Mouse (Mus musculus): ENCODE measurements around the gene Tgfbr3.

Gene Tgfbr3

DNA sequence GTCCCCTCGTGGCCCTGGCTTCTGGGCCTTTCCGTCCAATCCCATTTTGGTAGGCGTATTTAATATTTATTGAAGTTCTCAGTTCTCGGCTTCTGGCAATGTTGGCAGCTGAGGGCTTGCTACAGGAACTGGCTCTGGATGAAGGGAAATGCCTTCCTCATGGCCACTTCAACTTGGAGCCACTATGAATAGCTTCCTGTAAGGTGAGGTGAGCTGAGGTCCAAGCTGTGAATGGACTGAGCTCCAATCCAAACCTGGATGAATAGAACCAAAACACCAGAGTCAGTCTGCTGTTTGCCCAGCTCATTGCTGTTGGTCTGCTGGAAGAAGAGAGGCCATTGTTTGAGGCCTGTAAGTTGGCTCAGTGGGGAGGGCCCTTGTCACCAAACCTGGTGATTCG lies 203.3 kb downstream of the Tgfbr3 start:
- no peak for DNase-seq (ENCODE audit: low spot score in 2 of 2)

DNA sequence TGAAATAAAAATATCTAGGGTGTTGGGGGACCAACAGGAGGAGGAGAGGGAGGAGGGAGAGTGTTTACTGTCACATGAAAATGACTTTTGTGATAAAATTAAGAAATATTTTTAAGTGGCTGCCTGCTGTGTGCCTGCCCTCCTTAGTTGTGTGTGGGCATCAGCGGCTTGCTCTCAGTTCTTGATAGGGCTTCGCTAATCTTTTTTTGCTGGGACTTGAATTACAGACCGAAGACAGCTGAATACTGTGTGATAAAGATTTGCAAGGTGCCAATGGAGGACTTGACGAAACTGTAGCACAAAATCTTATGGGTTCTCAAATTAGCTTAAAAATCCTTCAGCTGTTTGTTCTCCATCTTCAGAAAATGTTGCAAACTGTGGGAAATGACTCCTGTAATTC lies 205.0 kb downstream of the Tgfbr3 start:
- DNase-seq (ENCODE audit: low spot score in 2 of 2), result no peak

DNA sequence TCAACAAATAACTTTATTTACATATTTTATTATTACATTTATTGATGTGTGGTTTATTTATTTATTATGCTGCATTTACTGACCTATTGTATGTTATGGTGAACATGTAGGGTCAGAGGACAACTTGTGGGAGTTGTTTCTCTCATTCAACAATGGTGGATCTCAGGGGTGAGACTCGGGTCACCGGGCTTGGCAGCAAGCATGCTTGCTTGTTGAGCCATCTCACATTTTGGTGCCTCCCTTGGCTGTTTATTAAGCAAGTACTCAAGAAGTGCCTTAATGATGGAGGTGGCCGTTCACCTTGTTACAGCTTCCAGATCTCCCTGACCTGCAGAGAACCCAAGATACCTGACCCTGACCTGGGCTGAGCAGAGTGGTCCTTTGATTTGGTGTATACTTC lies 207.4 kb downstream of the Tgfbr3 start:
- DNase-seq (ENCODE audit: low spot score in 2 of 2), result no peak

DNA sequence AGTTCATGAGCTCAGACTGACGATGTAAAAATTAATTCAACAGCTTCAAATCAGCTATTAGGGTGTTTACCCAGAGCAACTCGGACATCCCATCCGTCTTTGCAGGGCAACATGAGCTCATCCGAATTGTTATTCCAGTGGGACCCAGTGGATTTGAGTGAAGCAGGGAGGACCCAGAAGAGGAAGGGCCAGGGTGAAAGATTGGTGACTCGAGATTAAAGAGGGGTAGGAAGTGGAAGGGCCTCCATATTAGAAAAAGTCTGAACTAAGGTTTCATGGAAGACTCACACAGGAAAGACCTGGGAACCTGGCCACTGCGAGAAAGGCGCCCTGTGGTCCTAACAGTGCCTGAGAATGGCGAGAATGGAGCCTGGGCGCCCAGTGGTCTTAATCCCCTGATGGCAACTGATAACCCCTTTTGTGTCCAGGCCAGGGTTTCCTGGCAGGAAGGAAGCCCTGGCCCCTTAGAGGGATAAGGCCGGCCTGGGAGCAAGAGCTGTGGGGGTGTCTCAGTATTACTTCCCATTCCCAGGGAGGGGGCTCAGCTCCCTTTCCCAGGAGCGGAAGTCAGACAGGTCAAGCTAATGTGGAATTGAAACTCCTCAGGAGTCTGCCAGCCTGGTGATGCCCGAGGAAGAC lies 208.3 kb downstream of the Tgfbr3 start:
- no peak for DNase-seq (ENCODE audit: low spot score in 2 of 2)

DNA sequence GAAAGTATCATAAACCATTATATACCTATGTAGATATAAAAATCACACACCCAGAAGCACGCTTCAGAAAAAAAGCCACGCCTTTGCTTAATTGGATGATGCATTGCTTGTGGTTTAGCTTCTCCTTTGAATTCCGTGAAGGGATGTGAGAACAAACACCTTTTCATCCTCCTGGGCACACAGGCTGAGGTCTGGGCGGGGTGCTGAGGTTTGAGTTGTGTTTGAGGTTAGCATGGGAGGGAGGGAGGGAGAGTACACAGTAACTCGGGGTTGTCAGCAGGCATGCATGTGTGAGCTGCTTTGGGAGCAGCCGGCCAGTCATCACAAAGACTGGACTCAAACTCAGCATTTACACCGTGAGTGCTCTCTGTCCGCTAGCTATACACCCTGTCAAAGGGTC lies 209.5 kb downstream of the Tgfbr3 start:
- peak; percentile 43 to 50 for DNase-seq (ENCODE audit: low spot score in 2 of 2)

DNA sequence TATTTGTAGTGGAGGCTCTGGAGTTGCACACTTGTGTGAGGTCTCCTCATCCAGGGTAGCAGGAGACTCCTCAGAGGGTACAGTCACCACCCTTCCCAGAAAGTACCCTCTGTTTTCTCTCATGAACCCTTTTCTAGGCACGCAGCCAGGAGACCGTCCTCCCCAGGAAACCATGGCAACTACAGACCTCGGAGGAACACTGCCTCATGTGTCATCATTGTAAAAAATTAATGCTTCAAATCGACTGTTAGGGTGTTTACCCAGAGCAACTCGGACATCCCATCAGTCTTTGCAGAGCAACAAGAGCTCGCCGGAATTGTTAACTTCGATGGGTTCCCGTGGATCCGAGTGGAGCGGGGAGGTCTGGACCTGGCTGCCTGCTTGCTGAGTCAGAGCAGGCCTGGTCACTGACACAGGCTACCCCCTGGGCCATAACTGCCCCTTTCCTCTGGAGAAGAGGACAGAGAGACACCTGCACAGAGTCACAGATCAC lies 210.2 kb downstream of the Tgfbr3 start:
- DNase-seq (ENCODE audit: low spot score in 2 of 2), result no peak

DNA sequence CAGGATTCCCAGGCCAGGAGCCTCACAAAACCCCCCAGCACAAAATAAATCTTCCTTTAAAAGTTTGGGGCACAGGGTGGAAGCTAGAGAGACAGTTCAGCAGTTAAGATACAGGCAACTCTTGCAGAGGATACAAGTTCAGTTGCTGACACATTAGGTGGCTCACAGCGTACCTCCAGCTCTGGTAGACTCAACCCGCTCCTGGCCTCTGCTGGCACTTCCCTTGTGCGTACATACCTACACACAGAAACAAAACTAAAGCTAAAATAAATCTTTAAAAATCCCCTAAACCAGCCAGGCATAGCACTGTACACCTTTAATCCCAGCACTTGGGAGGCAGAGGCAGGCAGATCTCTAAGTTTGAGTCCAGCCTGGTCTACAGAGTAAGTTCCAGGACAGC lies 211.1 kb downstream of the Tgfbr3 start:
- no peak for DNase-seq (ENCODE audit: low spot score in 2 of 2)

DNA sequence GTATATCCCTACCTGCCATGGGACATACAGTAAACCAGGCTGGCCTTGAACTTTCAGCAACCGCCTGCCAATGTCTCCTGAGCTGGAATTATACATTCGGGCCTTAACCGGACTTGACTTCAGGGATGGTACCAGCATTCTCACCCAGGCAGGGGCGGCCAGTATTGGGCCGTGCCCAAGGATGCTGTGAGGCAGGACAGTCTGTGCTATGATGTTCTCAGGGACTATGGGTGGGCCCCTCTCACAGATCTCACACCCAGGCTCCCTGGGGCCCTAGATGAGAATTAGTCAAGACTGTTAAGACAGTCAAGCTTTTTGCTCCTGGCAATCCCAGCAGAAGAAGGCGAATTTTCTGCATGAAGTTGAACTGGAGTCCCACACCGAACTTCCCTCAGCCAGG lies 211.5 kb downstream of the Tgfbr3 start:
- no peak for DNase-seq (ENCODE audit: low spot score in 2 of 2)

DNA sequence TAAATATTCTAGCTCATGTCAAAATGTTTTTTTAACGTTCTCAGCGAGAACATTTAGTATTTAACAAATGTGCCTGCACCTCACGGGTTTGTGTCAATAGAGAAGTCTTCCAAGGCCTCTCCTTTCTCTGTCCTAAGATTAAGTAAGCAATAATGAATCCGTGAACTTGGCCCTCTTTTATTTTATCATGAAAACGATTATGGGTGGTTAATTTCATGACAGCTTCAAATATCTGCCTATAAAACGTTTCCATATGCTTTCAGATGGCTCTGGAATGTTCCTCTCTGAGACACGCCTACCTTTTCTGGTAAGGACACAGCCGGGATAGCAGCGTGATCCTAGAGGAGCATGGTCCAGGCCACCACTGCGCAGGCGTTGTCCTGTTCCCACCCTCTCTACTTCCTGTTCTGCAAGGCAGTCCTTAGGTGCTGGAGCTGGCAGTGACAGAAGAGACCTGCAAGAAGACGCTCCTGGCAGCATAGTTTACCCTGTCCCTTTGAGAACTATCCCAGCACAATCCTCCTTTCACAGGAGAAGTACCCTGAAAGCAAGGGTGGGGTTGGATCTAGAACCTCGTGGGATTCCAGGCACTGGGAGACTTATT lies 214.3 kb downstream of the Tgfbr3 start:
- no peak for DNase-seq (ENCODE audit: low spot score in 2 of 2)

DNA sequence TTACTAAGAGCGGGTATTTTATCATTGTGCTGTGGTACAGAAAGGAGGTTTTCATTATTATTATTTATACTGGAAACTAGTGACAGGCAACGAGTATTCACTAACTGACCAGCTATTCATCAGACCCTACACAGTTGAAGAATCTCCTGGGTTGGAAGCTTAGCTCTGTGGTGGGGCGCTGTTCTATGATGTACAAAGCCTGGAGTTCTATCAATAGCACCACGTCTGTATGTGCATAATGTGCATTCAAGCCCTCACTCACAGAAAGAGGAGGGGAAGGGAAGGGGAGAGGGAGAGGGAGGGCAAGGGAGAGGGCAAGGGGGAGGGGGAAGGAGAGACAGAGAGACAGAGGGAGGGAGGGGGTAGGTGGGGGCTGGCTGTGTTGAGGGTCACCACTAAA lies 215.1 kb downstream of the Tgfbr3 start:
- no peak for DNase-seq (ENCODE audit: low spot score in 2 of 2)

DNA sequence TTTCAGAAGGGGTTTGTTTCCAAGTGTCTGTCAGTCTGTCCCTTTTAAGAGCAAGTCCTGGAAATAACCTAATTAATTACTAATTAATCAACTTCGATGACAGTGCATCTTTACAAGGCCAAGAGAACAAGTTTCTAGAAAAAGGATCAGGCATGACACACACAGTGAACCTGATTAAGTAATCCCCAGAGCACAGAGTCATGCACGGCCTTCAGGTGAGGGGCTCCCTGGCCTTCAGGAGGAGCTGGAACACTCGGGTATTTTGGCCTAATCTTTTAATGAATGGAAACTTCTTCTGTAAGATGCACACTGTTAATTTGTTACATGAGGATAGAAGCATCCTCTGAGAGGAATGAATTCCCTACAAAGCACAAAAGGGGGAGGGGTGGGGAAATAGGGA lies 215.9 kb downstream of the Tgfbr3 start:
- no peak for DNase-seq (ENCODE audit: low spot score in 2 of 2)

DNA sequence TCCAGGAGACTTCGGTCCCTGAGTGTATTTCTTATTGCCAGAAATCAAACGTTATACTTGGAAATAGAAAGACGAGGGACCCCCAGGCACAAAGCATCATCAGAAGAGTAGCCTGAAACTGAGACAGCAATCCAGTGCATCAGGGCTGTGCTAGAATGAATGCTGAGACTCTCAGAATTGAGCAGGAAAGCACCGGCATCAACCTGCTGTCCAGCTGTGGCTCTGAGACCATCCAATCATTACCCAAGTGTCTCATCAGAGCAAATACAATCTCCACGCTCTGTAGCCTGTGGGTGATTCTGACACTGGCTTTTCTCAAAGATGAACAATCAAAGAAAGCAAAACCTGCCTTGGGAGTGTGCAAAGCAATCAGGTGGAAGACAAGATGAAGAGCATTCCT lies 221.3 kb downstream of the Tgfbr3 start:
- no peak for DNase-seq (ENCODE audit: low spot score in 2 of 2)

DNA sequence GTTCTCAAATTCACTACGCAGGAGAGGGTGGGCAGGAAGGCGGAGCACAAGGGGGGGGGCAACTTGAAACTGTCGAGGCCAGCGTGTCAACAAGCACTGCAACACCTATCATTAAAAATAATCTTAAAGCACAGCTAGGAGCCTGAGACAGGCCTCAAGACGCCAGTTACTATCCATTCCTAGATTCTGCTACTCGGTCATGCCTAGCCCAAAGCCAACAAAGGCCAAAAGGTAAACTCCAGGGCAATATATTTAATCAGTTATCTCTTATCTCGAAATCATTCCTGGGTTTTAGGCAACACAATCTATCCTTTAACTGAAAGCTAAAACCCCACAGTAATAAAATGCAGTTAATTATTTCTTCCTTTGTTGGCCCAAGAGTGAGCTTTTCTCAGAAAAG lies 221.9 kb downstream of the Tgfbr3 start:
- DNase-seq (ENCODE audit: low spot score in 2 of 2), result no peak

DNA sequence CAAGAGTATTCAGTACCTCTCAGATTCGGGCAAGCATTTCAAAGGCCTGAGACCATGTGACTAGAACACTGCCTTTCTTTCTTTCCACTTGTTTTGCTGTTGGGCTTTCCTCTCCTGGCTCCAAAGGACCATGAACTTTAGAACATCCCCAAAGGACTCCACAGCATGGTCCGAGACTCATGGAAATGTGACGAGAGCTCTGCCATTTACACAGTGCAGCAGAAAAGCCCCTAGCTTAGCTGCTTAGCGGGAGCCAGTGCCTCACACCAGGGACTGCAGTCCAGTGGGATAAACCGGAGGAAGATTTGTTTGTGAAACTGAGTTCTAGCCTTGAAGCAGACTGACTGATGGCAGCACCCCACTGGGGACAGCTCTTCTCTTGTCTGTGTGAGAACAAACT lies 224.5 kb downstream of the Tgfbr3 start:
- no peak for DNase-seq (ENCODE audit: low spot score in 2 of 2)

DNA sequence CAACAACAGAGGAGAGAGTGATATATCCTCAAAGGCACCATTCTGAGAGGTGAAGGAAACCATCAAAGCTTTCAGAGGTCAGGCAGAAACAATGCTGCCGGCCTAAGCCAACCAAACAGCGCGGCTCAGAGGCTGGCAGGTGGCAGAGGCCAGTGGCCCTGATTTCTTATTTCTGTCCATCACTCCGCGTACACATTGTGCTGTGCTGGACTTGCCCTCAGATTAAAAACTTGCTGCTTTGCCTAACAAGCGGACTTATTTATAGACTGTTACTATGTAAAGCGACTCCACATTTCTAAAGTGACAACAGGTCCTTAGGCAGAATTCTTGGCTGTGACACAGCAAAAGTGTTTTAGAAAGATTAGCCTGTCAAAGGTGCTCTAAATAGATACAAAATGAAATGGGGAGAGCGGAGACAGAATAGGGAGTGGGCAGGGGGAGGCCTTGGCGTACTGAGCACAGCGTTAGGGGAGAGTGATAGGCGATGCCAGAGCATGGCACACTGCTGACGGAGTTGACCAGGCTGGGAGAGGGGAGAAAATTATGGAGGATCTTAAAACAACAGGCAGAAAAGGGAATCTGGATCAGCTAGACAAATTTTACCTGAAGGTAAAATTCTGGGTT lies 227.1 kb downstream of the Tgfbr3 start:
- DNase-seq (ENCODE audit: low spot score in 2 of 2), result no peak

DNA sequence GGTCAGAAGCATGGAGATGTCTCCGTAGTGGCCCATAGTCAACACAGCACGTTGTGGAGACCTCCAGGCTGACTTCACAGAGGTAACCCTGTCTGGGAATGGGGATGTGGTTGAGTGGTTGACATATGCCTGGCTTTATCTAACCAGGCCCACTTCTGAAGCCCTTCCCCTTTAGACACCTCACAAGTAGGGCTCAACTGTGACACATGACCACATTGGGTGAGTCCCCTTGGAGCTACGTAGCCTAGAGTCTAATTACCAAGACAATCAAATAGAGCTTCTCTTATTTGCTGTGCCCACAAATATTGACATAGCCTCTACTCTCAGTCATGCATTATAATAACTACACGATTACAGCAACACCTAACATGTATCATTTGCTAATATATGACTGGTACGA lies 229.9 kb downstream of the Tgfbr3 start:
- no peak for DNase-seq (ENCODE audit: low spot score in 2 of 2)

DNA sequence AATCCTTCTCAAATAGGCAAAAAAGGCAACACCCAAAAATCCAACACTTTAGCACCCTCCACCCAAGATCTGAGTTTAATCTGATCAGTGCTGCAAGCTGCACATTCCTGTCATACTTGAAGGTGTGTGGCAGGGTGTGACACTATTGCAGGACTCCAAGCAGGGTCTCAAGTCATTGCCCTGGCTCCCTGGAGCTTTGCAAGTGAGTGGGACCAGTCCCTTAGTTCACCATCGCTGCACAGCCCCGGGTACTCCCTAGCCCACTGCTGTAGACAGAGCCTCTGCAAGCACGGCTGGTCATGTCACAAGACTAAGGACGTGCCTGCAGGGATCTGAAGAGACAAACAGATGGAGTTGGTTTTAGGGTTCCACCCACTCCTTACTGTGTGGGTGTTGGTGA lies 230.8 kb downstream of the Tgfbr3 start:
- DNase-seq (ENCODE audit: low spot score in 2 of 2), result no peak

Data from natural killer cell, adult 2 months (primary cell).